Comparison of ENCODE assay signal across 20 mouse cellular contexts in genomic region chr3:107707239-107707638, GRCm38 (mm10).
"Had no signal": no experiment of that assay in that cellular context is flagged by ENCODE, and none has a peak within 500 bp of the region (broad histone marks: within the 10 kb centered on the region; RNA-seq: fewer than 3 reads in every experiment).

No protein-coding gene starts in this region.

- H3K4me2 ChIP-seq: kidney, embryonic 15.5 days; limb, embryonic 13.5 days; liver, embryonic 12.5 days; liver, embryonic 15.5 days; lung, embryonic 15.5 days; midbrain, embryonic 13.5 days had no signal

- H3K27me3 ChIP-seq: kidney, embryonic 15.5 days; limb, embryonic 13.5 days; liver, embryonic 15.5 days; lung, embryonic 15.5 days; midbrain, embryonic 13.5 days had no signal

- H3K4me3 ChIP-seq: kidney, embryonic 15.5 days; left cerebral cortex, adult 2 months; limb, embryonic 10.5 days; limb, embryonic 13.5 days; liver, embryonic 12.5 days; liver, embryonic 15.5 days; lung, embryonic 15.5 days; megakaryocyte, embryonic 14.5 days; midbrain, embryonic 10.5 days; midbrain, embryonic 13.5 days had no signal

- DNase-seq: kidney, adult 8-10 months; kidney, postnatal 10 days; kidney, postnatal 36 days; layer of hippocampus, postnatal 36 days; liver; lung, adult 18-20 months; lung, postnatal 10 days; lung, postnatal 36 days; thymus, adult 2 months; thymus, postnatal 14 days had no signal

- H3K36me3 ChIP-seq: kidney, embryonic 15.5 days; limb, embryonic 10.5 days; limb, embryonic 13.5 days; liver, embryonic 12.5 days; liver, embryonic 15.5 days; lung, embryonic 15.5 days; midbrain, embryonic 10.5 days; midbrain, embryonic 13.5 days had no signal
